Mouse (Mus musculus) heart, postnatal 0 days (tissue): Measurements from ENCODE around the gene Commd9. TPM values are rescaled to one million over a fixed set of nuclear protein-coding genes. Genes with fewer than 3 reads are reported as not detected.

Experiments used
- ATAC-seq: fragments of 200-750 bp; cut with Nextera tagmentation; 2 replicates; pipeline ENCODE4 v1.8.0; 2017; ENCODE audit warnings: low read depth, moderate number of reproducible peaks, moderate library complexity; ENCODE audit not compliant: insufficient read depth
- DNase-seq: peaks from one replicate; pipeline ENCODE4 v3.0.0-alpha.2; 2016; ENCODE audit warnings: low spot score
- H3K27ac ChIP-seq: fragments of 300-500 bp; sonication (generic); 2 replicates; pipeline ENCODE4 v1.5.1; 2014; ENCODE audit warnings: low read depth, mild to moderate bottlenecking
- H3K27me3 ChIP-seq: fragments of 300-500 bp; sonication (generic); 2 replicates; pipeline ENCODE4 v1.6.1; 2014; ENCODE audit warnings: low read length, mixed read lengths; ENCODE audit not compliant: control insufficient read depth, insufficient read depth
- H3K36me3 ChIP-seq: fragments of 300-500 bp; sonication (generic); replicated peaks from 2 replicates; pipeline ENCODE4 v1.6.1; 2014; ENCODE audit warnings: low read length, mixed read lengths; ENCODE audit not compliant: control insufficient read depth, insufficient read depth
- H3K4me1 ChIP-seq: fragments of 300-500 bp; sonication (generic); 2 replicates; pipeline ENCODE4 v1.6.1; 2014; ENCODE audit warnings: antibody characterized with exemption; ENCODE audit not compliant: control insufficient read depth, insufficient read depth
- H3K4me2 ChIP-seq: fragments of 300-500 bp; sonication (generic); 2 replicates; pipeline ENCODE4 v1.6.1; 2014; ENCODE audit warnings: low read depth, mild to moderate bottlenecking, low read length, moderate library complexity
- H3K4me3 ChIP-seq: fragments of 300-500 bp; sonication (generic); 2 replicates; pipeline ENCODE4 v1.5.1; 2014; ENCODE audit warnings: low read depth, low read length
- H3K9ac ChIP-seq: fragments of 300-500 bp; sonication (generic); replicated peaks from 2 replicates; pipeline ENCODE4 v1.6.1; 2014; ENCODE audit warnings: low read depth, low read length, mixed read lengths
- H3K9me3 ChIP-seq: fragments of 300-500 bp; sonication (generic); replicated peaks from 2 replicates; pipeline ENCODE4 v1.6.1; 2016; ENCODE audit warnings: low read length; ENCODE audit not compliant: control insufficient read depth
- CTCF ChIP-seq: IDR thresholded peaks from 2 replicates; pipeline ENCODE4 v1.5.1; 2016; ENCODE audit warnings: antibody characterized with exemption, control low read depth, low read depth
- EP300 ChIP-seq: IDR thresholded peaks from 2 replicates; pipeline ENCODE4 v1.6.1; 2016; ENCODE audit warnings: antibody characterized with exemption, low read depth
- WGBS: fragments of 180-500 bp; shearing (Covaris S2); extraction: QIAGEN DNeasy Blood & Tissue Kit; methylation state at CpG from one replicate; pipeline ENCODE4 v1.1.7; 2014; 5-methylcytosine and 5-hydroxymethylcytosine counted together
- polyA plus RNA-seq: library from polyadenylated mRNA; unstranded; fragments of >200 nt; fragmentation: Nextera tagmentation; extraction: Ambion mirVana; gene quantifications from 2 replicates; pipeline ENCODE4 v1.2.1, GENCODE M21; 2015
- total RNA-seq: library from RNA; depleted of rRNA; stranded (reverse); fragments of >200 nt; gene quantifications from 2 replicates; pipeline ENCODE4 v1.2.3, GENCODE M21; 2014; ENCODE audit warnings: low replicate concordance

Gene Commd9
- total and polyA plus RNA-seq, 2 experiments from 2014 or later: 44.6 to 46.3 TPM

DNA sequence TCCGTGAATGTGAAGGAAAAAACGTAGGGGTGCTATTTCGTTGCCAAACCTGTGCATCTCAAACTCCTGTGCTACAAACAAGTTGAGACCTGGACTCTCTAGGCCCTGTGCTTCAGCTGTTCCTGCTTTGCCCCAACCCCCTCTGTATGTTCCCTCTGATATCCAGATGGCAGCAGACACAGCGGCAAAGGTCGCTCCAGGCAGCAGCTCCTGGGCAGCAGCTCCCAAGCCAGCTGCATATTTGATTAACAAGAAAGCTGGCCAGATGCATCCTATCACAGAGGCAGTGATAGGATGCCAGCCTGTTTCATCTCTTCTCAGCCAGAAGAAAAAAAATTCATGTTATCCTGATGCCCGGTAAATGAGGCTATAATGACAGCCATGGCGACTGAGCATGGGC lies 32.5 kb downstream of the Commd9 start:
- ATAC-seq (no peak), DNase-seq (no peak)
- H3K4me2 ChIP-seq: no peak overlapping the region
- no peaks in the 10 kb centered on the region for H3K4me1 ChIP-seq
- no peak overlapping the region for H3K9ac ChIP-seq
- no peak for TF ChIP-seq EP300
- no peak for TF ChIP-seq CTCF
- 69% methylated on average over 7 of the region's 7 CpGs for WGBS
- no peaks in the 10 kb centered on the region for H3K9me3 ChIP-seq
- no peaks in the 10 kb centered on the region for H3K27me3 ChIP-seq
- H3K36me3 ChIP-seq: no peaks in the 10 kb centered on the region
- no peak overlapping the region for H3K4me3 ChIP-seq
- no peak overlapping the region for H3K27ac ChIP-seq

GRCm38 (mm10) chr2:101920136-101920554 lies 34.1 kb downstream of the Commd9 start:
- DNase-seq (no peak), ATAC-seq (no peak)
- Histone ChIP-seq H3K36me3 (no peaks in the 10 kb centered on the region), H3K4me1 (no peaks in the 10 kb centered on the region), H3K9ac (no peak overlapping the region), H3K4me3 (no peak overlapping the region), H3K27ac (no peak overlapping the region), H3K27me3 (no peaks in the 10 kb centered on the region), H3K9me3 (no peaks in the 10 kb centered on the region), H3K4me2 (no peak overlapping the region)
- TF ChIP-seq CTCF: no peak
- TF ChIP-seq EP300: no peak
- WGBS: 63% methylated on average over 2 of the region's 2 CpGs

DNA sequence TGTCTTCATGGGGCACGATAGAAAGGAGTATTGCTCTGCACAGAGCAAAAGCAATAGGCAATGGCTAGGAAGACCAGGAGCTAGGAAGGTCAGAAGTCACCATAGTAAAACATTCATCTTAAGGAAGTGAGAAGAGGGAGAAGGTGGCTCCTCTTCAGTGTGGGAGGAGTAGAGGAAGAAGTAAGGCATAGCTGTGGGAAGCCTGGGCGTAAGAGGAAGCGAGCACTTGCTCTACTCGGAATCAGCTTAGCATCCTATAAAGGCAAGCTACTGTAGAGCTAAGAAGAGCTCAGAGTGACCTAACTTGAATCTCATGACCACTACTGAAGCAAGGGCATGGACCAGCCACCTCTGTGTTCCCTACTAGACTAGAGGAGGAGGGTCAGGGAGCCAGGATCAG lies 36.3 kb downstream of the Commd9 start:
- no peak for ATAC-seq
- Histone ChIP-seq H3K9me3 (no peaks in the 10 kb centered on the region), H3K27me3 (no peaks in the 10 kb centered on the region), H3K4me2 (no peak overlapping the region), H3K27ac (no peak overlapping the region), H3K36me3 (no peaks in the 10 kb centered on the region), H3K4me1 (no peaks in the 10 kb centered on the region), H3K4me3 (no peak overlapping the region), H3K9ac (no peak overlapping the region)
- TF ChIP-seq CTCF: no peak
- no peak for TF ChIP-seq EP300
- WGBS: 91% methylated on average over 4 of the region's 4 CpGs
- DNase-seq: no peak

GRCm38 (mm10) chr2:101923181-101923580 lies 37.1 kb downstream of the Commd9 start:
- TF ChIP-seq EP300 (no peak), CTCF (no peak)
- 80% methylated on average over 4 of the region's 4 CpGs for WGBS
- Histone ChIP-seq H3K4me3 (no peak overlapping the region), H3K4me2 (no peak overlapping the region), H3K36me3 (no peaks in the 10 kb centered on the region), H3K27me3 (no peaks in the 10 kb centered on the region), H3K4me1 (no peaks in the 10 kb centered on the region), H3K27ac (no peak overlapping the region), H3K9ac (no peak overlapping the region), H3K9me3 (no peaks in the 10 kb centered on the region)
- no peak for ATAC-seq
- DNase-seq: no peak

GRCm38 (mm10) chr2:101925183-101925582 lies 39.1 kb downstream of the Commd9 start:
- no peak for DNase-seq
- Histone ChIP-seq H3K27ac (no peak overlapping the region), H3K4me3 (no peak overlapping the region), H3K9ac (no peak overlapping the region), H3K4me2 (no peak overlapping the region), H3K4me1 (no peaks in the 10 kb centered on the region), H3K9me3 (no peaks in the 10 kb centered on the region), H3K36me3 (no peaks in the 10 kb centered on the region), H3K27me3 (no peaks in the 10 kb centered on the region)
- TF ChIP-seq EP300: no peak
- TF ChIP-seq CTCF: no peak
- ATAC-seq: no peak
- WGBS: 91% methylated on average over 3 of the region's 3 CpGs

- no peaks in the 10 kb centered on the region for H3K27me3 ChIP-seq
- H3K36me3 ChIP-seq: no peaks in the 10 kb centered on the region
- 78% methylated on average over 12 of the region's 12 CpGs for WGBS
- H3K9me3 ChIP-seq: no peaks in the 10 kb centered on the region
- no peaks in the 10 kb centered on the region for H3K4me1 ChIP-seq
- TF ChIP-seq EP300 (no peak), CTCF (no peak)
- no peak overlapping the region for H3K4me3 ChIP-seq
- no peak for ATAC-seq
- no peak overlapping the region for H3K9ac ChIP-seq
- DNase-seq: no peak
- H3K27ac ChIP-seq: no peak overlapping the region
- H3K4me2 ChIP-seq: no peak overlapping the region
These were observed 39.6 kb downstream of the Commd9 start for GRCm38 (mm10) chr2:101925591-101926188.
